Mouse (Mus musculus): ENCODE data around the gene Olfr105-ps.

Olfr105-ps gene

GRCm38 (mm10) chr17:37378733-37379132 is at the start of gene Olfr105-ps:
TSS of gene Olfr105-ps (plus strand) at chr17:37379033.
- DNase-seq (ENCODE audit: low spot score in 2 of 2) = no peak

- DNase-seq (ENCODE audit: low spot score in 2 of 2) = no peak
Observed at GRCm38 (mm10) chr17:37339598-37339997, 39.2 kb upstream of the Olfr105-ps start, which contains the start of gene Olfr103. TSS of gene Olfr103 (minus strand) at chr17:37339698.

GRCm38 (mm10) chr17:37359282-37359681 is 19.6 kb upstream of the Olfr105-ps start, which contains the start of gene Olfr104-ps:
TSS of gene Olfr104-ps (plus strand) at chr17:37359582.
- DNase-seq (ENCODE audit: low spot score in 2 of 2) = no peak

GRCm38 (mm10) chr17:37390093-37390492 is 11.3 kb downstream of the Olfr105-ps start, which contains the start of gene Olfr106-ps:
TSS of gene Olfr106-ps (plus strand) at chr17:37390393.
- no peak for DNase-seq (ENCODE audit: low spot score in 2 of 2)

GRCm38 (mm10) chr17:37398926-37399325 is 20.1 kb downstream of the Olfr105-ps start, which contains the start of gene Olfr107:
TSS of gene Olfr107 (plus strand) at chr17:37399226.
- no peak for DNase-seq (ENCODE audit: low spot score in 2 of 2)

GRCm38 (mm10) chr17:37413380-37413779 is 34.5 kb downstream of the Olfr105-ps start:
- no peak for DNase-seq (ENCODE audit: low spot score in 2 of 2)
